Mouse (Mus musculus): Measurements from ENCODE around the gene Bhlha9.
"Not testable (repeated sequence)": the region's sequence is repeated elsewhere in the genome, so short reads cannot be mapped to it uniquely, and the experiment has no call there.

The Bhlha9 gene

DNA sequence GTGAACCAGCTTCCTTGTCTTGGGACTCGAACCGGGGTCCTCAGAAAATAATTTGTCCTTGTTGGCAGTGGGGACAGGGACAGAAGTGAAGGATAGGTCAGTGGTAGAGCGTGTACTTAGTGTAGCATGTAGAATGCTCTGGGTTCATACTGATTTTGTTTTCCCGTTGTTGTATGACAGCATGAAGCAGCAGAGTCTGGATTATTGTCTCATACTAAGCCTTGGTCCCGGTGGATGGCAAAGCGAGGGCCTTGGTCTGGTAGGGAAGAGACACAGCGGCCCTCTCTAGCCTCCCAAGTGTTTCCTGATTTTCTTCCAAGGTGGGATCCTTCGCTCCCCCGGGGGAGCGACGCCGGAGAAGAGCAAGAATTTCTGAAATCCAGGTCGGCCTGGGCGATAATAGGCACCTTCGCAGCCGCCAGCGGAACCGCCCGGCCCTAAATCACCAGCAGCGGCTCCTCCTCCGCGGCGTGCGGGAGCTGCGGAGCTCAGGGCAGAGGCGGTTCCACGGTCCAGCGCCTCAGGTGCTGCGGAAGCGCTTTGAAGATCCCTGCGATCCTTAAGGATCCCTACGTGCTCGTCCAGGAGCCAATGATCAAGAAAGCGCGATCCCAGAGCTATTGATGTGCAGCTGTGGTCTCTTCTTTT lies 6.1 kb upstream of the Bhlha9 start:
- DNase-seq = no peak

DNA sequence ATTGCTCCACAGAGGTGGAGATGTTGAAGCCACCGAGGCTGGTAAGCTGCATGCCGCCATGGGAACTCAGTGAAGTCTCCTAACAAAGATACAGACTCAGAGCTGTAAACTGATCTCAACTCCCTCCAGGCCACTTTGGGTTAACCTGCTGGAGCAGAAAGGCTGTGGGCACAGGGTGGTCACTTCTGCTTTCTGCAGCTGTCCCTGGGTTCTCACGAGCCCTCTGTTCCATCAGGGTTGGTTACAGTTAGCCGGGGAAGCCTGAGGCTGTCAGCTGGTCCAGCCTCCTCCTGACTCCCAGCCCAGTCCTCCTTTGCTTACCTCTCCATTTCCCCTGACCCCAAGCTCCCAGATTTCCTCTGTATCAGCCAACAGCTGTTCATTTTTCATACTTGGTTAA lies 4.5 kb upstream of the Bhlha9 start:
- no peak for DNase-seq

DNA sequence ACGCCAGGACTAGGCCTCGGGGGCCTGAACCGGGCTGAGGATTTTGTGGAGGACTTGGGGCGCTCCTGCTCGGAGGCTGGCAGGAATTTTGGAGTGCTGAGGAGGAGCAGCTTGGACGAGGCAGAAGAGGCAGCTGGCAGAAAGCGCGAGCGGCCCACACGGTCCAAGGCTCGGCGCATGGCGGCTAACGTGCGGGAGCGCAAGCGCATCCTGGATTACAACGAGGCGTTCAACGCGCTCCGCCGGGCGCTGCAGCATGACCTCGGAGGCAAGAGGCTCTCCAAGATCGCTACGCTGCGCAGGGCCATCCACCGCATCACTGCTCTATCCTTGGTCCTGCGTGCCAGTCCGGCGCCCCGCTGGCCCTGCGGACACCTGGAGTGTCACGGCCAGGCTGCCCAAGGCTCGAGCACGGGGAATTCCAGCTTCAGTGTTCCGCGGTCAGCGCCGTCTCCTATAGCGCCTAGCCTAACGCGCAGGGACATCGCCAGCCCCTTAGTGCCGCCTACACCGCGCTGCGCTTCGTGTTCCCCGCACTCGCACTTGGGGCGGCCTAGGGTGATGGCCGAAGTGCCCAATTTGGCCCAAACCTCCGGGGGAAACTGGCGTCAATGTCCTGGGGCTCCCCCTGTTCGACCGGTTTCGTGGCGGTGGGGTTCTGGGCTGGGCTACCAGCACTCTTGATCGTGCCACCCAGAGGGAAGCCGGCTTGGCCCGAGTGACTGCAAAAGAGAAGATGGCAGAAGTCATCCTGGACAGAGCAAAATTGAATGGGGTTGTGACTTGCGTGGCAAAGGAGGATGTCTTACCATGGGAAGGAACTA lies 503 bp downstream of the Bhlha9 start:
- no peak for DNase-seq

DNA sequence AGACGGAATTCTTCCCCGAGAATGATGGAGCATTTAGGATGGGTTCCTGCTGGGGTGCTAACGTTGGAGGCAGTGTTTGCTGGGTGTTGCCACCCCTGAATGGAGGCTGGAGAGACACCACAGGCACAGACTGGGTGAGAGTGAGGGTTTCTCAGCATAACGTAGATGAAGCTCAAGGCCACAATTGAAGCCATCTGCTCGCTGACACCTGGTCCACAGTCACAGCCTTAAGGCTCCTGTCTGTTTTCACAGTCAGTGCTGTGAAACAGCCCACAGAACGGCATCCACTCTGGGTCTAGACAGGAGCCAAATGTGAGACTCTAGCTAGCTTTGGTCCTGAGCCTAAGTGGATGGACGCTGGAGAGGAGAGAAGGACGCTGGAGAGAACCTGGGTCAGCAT lies 1.9 kb downstream of the Bhlha9 start:
- DNase-seq = no peak

DNA sequence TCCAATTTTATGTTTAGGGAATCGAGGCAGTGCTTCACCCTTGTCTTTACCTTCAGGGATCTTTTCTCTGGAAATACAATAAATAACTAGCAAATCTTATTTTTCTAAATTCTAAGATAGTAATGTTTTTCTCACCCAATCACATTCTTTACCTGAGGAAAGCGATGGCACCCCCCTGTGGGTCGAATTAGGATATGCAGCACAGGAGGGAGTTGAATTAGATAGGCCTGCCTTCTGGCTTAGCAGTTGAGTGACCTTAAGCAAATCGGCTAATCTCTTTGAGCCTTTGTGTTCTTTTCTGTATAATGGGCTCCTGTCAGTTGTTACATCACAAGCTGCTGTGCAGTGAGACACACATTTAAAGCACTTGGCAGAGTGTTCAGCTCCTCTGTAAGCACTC lies 2.4 kb downstream of the Bhlha9 start:
- DNase-seq = no peak

DNA sequence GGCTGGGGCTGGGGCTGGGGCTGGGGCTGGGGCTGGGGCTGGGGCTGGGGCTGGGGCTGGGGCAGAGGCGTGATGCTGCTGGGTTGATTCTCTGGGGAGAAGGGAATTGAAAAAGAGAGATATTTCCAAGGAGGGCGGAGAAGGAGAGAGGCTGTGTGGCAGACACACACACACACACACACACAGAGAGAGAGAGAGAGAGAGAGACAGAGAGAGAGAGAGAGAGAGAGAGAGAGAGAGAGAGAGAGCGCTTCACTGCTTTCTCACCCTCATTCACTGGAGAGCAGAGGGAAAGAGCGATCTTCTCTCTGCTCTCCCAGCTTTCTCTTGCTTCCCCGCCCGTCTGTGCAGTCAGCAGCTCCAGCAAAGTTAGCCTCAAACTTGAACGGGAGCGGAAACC lies 7.2 kb downstream of the Bhlha9 start, which contains the start of gene Trarg1:
TSS of gene Trarg1 (plus strand) at position 301 of the 400 bp plus-strand sequence.
- DNase-seq = not testable (repeated sequence)

DNA sequence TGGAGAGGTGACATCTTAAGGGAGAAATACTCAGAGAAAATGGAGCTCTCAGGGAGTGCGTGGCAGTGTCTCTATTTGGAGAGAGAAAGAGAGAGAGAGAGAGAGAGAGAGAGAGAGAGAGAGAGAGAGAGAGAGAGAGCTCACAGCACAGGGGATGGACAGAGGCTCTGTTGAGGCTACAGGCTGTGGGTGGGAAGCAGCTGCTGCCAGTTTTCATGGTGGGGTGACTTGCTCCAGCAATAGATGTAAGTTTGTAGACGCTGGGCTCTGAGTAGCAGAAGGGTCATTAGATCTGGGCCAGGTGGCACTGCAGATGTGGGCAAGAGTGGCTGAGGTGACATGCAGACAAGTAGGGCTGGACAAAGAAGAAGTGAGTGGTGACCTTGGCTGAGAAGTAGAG lies 13.3 kb downstream of the Bhlha9 start:
- no peak for DNase-seq

DNA sequence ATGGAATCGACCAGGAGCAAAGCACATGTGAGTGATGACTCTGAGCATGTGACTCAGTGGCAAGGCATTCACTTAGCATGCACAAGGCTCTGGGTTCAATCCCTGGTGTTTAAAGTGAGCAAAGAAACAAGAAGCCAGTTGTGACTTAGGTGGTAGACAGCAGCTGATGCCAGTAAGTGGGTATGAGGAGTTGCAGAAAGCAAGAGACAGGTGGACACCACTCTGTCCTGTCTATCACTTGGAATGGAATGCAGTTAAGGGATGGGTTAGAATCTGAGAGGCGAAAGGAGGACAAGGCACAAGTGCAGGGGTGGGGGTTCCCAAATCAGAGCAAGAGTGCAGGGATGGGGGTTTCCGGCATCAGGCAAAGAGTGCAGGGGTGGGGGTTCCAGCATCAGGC lies 19.8 kb downstream of the Bhlha9 start:
- no peak for DNase-seq

DNA sequence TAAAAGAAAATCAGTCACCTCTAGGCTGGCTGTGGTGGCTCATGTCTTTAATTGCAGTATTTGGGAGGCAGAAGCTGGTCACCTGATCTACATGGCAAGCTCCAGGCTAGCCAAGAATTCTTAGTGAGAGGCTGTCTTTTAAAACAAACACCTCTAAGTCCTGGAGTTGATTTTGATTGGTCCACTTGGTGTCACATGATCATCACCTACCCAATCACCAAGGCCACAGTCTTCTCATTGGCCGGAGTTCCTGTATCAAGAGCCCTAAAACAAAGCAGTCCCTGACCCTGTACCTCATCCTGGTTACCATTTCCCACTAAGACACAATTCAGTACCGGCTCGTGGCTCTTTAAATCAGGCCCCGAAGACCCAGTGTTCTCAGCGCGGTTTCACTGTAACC lies 23.5 kb downstream of the Bhlha9 start:
- peak; percentile 18 for DNase-seq

DNA sequence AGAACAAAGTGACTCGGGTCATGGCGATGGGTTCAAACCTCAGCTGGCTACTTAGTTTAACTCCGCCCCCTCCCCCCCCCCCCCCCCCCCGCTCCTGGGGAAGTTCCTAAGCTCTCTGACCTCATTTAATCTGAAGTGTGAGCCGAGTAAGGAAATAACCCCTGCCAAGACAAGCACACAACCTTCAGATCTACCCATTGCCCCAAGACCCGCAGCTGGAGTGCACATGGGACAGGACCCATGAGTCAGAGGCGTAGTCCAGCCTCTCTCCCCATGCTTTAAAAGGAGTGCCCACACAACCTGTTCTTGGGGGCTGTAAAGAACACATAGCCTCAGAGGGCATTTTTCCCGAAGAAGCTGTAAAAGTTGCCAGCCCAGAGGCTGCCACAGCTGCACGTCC lies 27.4 kb downstream of the Bhlha9 start:
- no peak for DNase-seq

DNA sequence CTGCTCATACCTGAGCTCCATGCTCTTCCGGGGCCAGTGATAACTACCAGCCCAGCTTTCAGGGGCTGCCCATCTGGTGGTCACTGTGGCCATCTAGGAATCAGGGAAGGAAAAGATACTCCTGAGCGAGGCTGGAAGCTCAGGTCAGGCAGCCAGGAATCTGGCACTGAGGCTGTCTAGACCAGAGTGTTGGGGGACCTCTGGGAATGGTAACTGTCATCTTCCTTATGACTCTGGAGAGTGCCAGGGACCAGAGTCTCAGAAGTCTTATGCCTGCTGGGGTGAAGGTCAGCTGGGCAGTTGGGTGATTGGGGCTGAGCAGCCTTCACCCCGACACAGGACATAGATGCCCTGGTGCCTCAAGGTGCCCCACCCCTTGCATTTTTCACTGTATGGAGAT lies 35.4 kb downstream of the Bhlha9 start:
- DNase-seq = no peak

DNA sequence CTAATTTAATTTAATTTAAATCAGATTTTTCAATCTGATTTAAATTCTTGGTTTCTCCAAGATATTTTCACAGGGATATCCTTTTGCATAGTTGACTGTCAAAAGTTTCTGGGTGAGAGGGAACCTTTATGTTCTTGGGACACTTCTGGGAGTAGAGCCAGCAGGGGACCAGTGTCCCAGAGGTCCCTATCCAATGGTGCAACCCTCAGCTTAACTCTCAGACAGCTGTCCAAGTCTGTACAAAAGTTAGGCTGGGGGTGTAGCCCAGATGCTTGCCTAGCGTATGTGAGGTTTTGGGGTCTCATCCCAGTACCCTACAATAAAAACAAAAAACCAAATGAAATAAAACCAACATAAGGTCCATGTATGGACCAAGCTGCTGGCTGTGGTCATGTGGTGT lies 35.8 kb downstream of the Bhlha9 start:
- DNase-seq = peak; percentile 23

DNA sequence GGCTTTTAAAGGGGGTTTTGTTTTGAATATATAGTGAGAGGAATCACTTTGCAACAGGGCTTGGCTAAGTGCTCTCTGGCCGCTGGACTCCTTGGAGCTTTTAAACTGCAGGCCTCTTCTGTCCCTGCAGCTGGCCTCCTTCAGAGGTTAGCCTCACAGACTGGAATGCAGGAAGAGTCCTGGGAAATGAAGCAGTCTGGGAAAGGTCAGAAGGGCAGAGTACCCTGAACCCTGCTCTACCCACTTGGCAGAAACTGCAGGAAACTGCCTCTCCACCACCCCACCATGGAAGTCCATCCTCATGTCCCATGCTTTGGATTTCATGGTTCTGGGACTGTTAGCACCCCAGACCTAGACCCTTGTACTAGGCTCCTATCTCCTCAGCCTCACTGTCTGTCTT lies 36.6 kb downstream of the Bhlha9 start:
- DNase-seq = peak; percentile 31

DNA sequence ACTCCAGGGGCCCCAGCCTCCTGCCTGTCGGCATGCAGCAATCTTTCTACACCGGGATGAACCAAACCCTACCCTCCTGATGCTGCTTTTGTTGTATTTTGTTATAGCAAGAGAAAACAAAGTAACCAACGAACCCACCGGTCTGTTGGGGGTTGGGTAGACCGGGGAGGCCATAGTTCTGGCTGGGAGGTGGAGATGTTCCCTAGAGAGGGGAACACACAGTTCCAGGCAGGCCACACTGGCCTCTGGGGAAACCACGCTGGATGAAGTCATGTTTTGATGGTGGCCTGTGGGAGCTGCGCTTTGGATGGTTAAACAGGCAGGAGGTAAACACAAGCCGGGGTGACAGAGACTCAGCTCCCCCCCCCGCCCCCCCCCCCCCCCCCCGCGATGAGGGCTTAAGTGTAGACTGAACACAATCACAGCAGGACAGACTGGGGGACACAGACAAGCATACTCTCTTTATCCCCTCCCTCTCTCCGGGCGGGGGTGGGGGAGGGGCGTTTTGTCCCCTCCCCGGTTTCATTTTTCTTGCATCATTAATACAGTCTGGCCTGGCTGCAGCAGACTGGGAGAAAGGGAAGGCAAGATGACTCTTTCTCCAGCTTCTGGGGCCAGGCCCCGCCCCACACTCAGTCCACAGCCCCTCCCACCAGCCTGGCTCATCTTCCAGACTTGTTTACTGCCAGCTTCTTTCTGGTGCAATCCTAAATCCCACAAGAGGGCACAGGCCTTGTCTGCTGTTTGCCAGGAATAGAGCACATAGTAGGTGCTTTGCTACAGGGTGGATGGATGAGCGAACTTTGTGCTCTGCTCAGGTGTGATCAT lies 37.6 kb downstream of the Bhlha9 start:
- peak; percentile 67 for DNase-seq

DNA sequence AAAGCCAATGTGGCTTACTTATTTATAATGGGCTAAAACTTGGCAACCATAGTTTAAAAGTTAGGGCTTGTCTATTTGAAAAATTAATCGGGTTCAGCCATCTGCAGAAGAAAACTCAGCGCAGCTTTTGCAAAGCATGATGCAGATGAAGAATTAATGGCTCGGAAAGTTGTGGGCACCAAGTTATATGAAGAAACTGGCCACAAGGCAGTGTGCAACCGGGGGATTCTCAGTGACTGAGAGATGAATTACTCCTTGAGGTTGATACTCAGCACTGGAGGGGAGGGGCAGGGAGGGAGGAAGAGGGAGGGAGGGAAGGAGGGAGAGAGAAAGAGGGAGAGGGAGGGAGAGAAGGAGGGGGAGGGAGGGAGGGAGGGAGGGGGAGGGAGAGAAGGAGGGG lies 44.7 kb downstream of the Bhlha9 start:
- DNase-seq = no peak
